Mouse (Mus musculus): ENCODE results near the gene Ipp. TPM values are rescaled to one million over a fixed set of nuclear protein-coding genes. Genes with fewer than 3 reads are reported as not detected.

The Ipp gene
- 8.8 and 9.1 TPM in 2 replicates for polyA plus RNA-seq (2015; fragmentation: Nextera tagmentation; extraction: Ambion mirVana)

- peak; percentile 61 for TF ChIP-seq CTCF (IDR thresholded peaks at IDR 0.05; ENCODE audit: low read depth)
- Histone ChIP-seq H3K9me3 (ENCODE audit: control insufficient read depth) (no peaks in the 10 kb centered on the region), H3K4me1 (replicated peaks; ENCODE audit: control insufficient read depth, insufficient read depth, low read length) (no peaks in the 10 kb centered on the region; the same call in 1 of the 2 replicates), H3K9ac (ENCODE audit: low read depth, low read length) (peak within 1 kb of the TSS; percentile 60), H3K27me3 (replicated peaks; ENCODE audit: control insufficient read depth, insufficient read depth, low read length) (no peaks in the 10 kb centered on the region), H3K36me3 (ENCODE audit: control insufficient read depth, insufficient read depth) (no peaks in the 10 kb centered on the region; the same call in 1 of the 2 replicates), H3K4me2 (replicated peaks; ENCODE audit: low read depth) (peak within 1 kb of the TSS; percentile 68), H3K27ac (ENCODE audit: low read depth, low read length) (peak within 1 kb of the TSS; percentile 85), H3K4me3 (ENCODE audit: low read depth, low read length) (peak within 1 kb of the TSS; percentile 60)
- under 1% methylated on average over 55 of the region's 55 CpGs for WGBS
- ATAC-seq: peak; percentile 98
Observed at GRCm38 (mm10) chr4:116507425-116508218, at the start of gene Ipp. Gene Ipp (plus strand): TSS chr4:116507549.

GRCm38 (mm10) chr4:116461943-116462342 is 45.4 kb upstream of the Ipp start:
- no peak for ATAC-seq
- Histone ChIP-seq H3K4me3 (ENCODE audit: low read depth, low read length) (no peak overlapping the region), H3K4me2 (replicated peaks; ENCODE audit: low read depth) (peak overlapping the region; percentile 83; the same call in 1 of the 2 replicates), H3K4me1 (replicated peaks; ENCODE audit: control insufficient read depth, insufficient read depth, low read length) (no peaks in the 10 kb centered on the region), H3K36me3 (ENCODE audit: control insufficient read depth, insufficient read depth) (no peaks in the 10 kb centered on the region), H3K27me3 (replicated peaks; ENCODE audit: control insufficient read depth, insufficient read depth, low read length) (no peaks in the 10 kb centered on the region), H3K27ac (ENCODE audit: low read depth, low read length) (no peak overlapping the region; the same call in 1 of the 2 replicates), H3K9me3 (ENCODE audit: control insufficient read depth) (no peaks in the 10 kb centered on the region), H3K9ac (ENCODE audit: low read depth, low read length) (no peak overlapping the region)
- no peak for TF ChIP-seq CTCF (IDR thresholded peaks at IDR 0.05; ENCODE audit: low read depth)
- WGBS: 97% methylated on average over 3 of the region's 3 CpGs

- H3K4me1 ChIP-seq (replicated peaks; ENCODE audit: control insufficient read depth, insufficient read depth, low read length): no peaks in the 10 kb centered on the region
- no peaks in the 10 kb centered on the region for H3K9me3 ChIP-seq (ENCODE audit: control insufficient read depth)
- peak overlapping the region; percentile 93 for H3K4me3 ChIP-seq (ENCODE audit: low read depth, low read length)
- peak; percentile 17; the same call in 1 of the 2 replicates for TF ChIP-seq CTCF (IDR thresholded peaks at IDR 0.05; ENCODE audit: low read depth)
- no peaks in the 10 kb centered on the region for H3K36me3 ChIP-seq (ENCODE audit: control insufficient read depth, insufficient read depth)
- H3K9ac ChIP-seq (ENCODE audit: low read depth, low read length): peak overlapping the region; percentile 91
- peak; percentile 57 for ATAC-seq
- peak overlapping the region; percentile 83 for H3K4me2 ChIP-seq (replicated peaks; ENCODE audit: low read depth)
- peak overlapping the region; percentile 90 for H3K27ac ChIP-seq (ENCODE audit: low read depth, low read length)
- no peaks in the 10 kb centered on the region for H3K27me3 ChIP-seq (replicated peaks; ENCODE audit: control insufficient read depth, insufficient read depth, low read length)
- under 1% methylated on average over 69 of the region's 74 CpGs for WGBS
Observed at GRCm38 (mm10) chr4:116463231-116464125, 43.9 kb upstream of the Ipp start.

GRCm38 (mm10) chr4:116464126-116464981 is 43.0 kb upstream of the Ipp start, which contains the start of gene Mast2:
Gene Mast2 (minus strand): TSS chr4:116464183.
- Histone ChIP-seq H3K36me3 (ENCODE audit: control insufficient read depth, insufficient read depth) (no peaks in the 10 kb centered on the region), H3K4me1 (replicated peaks; ENCODE audit: control insufficient read depth, insufficient read depth, low read length) (no peaks in the 10 kb centered on the region), H3K27ac (ENCODE audit: low read depth, low read length) (peak within 1 kb of the TSS; percentile 90), H3K9me3 (ENCODE audit: control insufficient read depth) (no peaks in the 10 kb centered on the region), H3K27me3 (replicated peaks; ENCODE audit: control insufficient read depth, insufficient read depth, low read length) (no peaks in the 10 kb centered on the region), H3K4me3 (ENCODE audit: low read depth, low read length) (peak within 1 kb of the TSS; percentile 93), H3K9ac (ENCODE audit: low read depth, low read length) (peak within 1 kb of the TSS; percentile 91), H3K4me2 (replicated peaks; ENCODE audit: low read depth) (peak within 1 kb of the TSS; percentile 83)
- WGBS: 2% methylated on average over 36 of the region's 68 CpGs
- TF ChIP-seq CTCF (IDR thresholded peaks at IDR 0.05; ENCODE audit: low read depth): no peak
- ATAC-seq: peak; percentile 93

GRCm38 (mm10) chr4:116481322-116481721 is 26.0 kb upstream of the Ipp start:
- Histone ChIP-seq H3K27ac (ENCODE audit: low read depth, low read length) (no peak overlapping the region), H3K27me3 (replicated peaks; ENCODE audit: control insufficient read depth, insufficient read depth, low read length) (no peaks in the 10 kb centered on the region), H3K9me3 (ENCODE audit: control insufficient read depth) (no peaks in the 10 kb centered on the region), H3K9ac (ENCODE audit: low read depth, low read length) (no peak overlapping the region), H3K4me2 (replicated peaks; ENCODE audit: low read depth) (no peak overlapping the region), H3K4me1 (replicated peaks; ENCODE audit: control insufficient read depth, insufficient read depth, low read length) (no peaks in the 10 kb centered on the region), H3K36me3 (ENCODE audit: control insufficient read depth, insufficient read depth) (no peaks in the 10 kb centered on the region), H3K4me3 (ENCODE audit: low read depth, low read length) (no peak overlapping the region)
- ATAC-seq: 0 out of 2 replicates have a peak, but pooled peaks have one; percentile 22
- WGBS: 49% methylated on average over 2 of the region's 2 CpGs
- TF ChIP-seq CTCF (IDR thresholded peaks at IDR 0.05; ENCODE audit: low read depth): no peak

Data from intestine, postnatal 0 days (tissue).